Mouse (Mus musculus) megakaryocyte progenitor cell, adult 5-6 weeks (primary cell): ENCODE results near the gene Dync1i2. TPM values are rescaled to one million over a fixed set of nuclear protein-coding genes. Genes with fewer than 3 reads are reported as not detected.
A peak's percentile ranks its signal among the peaks of the same experiment; 100 is the strongest.

Source experiments
- ATAC-seq: replicated peaks from 2 replicates; pipeline ENCODE4 v1.8.0; 2016; ENCODE audit warnings: mild to moderate bottlenecking, moderate TSS enrichment, inconsistent platforms; ENCODE audit not compliant: poor library complexity
- total RNA-seq, 2 experiments: library from RNA; stranded (forward) in 1 of 2; stranded (reverse) in 1 of 2; fragments of 157-497, 149-512 nt in 1 of 2; fragments of 200-1000 nt in 1 of 2; gene quantifications; 2 replicates each; pipeline versions ENCODE4 v1.2.3 to v1.2.4; 2015 to 2017

Gene Dync1i2
- total RNA-seq, 2 experiments from 2014 or later = 75.0 to 104 TPM

DNA sequence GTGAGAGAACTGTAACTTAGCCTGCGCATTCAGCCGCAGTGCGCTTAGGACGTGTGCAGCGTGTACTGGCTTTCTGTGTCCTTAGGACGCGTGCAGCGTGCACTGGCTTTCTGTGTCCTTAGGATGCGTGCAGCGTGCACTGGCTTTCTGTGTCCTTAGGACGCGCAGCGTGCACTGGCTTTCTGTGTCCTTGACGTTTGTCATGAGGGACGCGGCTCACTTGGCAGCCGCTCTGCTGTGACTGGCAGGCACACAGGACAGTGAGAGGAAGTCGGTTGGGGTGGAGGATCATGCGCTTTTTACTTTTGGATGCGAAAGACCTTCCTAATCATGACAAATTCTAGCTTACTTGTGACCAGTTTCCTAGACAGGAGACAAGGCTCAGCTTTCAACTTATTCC, 53.1 kb downstream of the Dync1i2 start:
- ATAC-seq = no peak

DNA sequence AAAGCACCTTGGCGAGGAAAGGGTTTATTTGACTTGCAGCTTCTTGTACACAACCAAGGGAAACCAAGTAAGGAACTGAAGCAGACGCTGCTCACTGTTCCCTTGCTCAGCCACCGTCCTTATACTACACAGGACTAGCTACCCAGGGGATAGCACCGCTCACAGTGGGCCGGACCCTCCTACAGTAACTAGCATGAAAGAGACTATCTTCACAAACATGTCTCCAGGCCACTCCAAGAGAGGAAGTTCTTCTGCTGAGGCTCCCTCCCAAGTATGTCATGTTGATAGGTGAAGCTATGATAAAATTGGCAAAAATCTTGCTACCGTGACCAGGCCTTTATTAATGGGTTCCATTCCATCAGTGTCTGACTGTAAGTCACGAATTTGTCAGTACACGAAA, 57.2 kb downstream of the Dync1i2 start:
- no peak for ATAC-seq

DNA sequence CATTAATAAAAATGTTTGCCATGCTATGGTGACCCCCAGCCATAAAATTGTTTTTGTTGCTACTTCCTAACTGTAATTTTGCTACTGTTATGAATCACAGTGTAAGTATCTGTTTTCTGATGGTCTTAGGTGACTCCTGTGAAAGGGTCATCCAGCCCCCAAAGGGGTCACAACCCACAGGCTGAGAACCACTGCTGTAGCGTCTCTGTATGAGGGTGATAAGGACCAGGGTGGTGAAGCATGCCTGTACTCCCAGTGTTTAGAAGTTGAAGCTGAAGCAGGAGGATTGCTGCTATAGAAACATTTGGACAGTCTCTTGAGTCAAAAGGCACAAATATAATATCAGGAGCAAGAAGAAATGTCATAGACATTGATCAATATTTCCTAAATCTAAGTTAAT, 57.8 kb downstream of the Dync1i2 start:
- ATAC-seq = no peak

DNA sequence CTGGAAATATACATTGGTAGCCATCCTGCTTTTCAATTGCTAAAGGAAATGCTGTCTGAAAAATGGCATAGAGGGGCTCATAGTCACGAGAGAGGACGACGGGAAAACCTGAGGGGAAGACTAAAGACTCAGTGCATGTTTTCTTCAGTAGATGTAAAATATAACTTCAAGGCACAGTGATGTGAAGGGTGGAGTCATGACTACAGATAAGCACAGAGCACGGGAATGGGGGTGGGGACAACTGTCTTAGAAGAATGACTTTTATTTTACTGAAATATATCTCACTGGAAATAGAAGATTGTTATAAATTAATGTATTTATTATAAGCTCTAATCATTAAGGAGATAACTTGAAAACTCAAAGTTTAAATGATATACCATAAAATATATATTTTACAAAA, 58.6 kb downstream of the Dync1i2 start:
- ATAC-seq = peak; percentile 61

DNA sequence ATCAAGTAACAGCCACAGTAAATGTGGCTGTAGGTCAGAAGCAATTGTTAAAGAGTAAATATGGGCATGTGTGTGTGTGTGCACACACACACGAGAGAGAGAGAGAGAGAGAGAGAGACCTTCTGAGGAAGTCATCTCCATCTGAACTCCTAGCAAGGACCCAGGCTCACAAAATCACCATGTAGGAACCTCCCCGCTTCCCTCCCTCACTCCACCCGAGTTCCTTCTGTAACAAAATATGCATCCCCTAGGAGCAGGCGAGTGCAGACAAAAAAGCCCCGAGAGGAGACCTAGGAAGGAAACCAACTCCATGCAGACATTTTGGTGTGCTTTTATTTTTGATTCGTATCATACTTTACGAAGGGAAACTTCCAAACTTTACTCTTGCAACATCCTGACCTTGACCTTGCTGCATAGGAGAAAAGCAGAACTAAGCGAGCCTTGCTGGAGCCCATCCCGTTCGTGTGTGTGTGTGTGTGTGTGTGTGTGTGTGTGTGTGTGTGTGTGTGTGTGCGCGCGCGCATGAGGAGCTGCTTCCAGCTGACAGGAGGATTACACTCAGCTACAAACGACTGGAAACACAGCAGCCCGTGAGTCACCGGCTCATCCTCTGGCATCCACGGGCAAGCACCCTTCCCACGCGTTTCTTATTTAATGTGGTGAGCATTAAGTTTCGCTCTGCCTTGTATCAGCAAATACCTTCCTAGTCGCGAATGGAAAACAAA, 62.6 kb downstream of the Dync1i2 start:
- ATAC-seq = peak; percentile 80

DNA sequence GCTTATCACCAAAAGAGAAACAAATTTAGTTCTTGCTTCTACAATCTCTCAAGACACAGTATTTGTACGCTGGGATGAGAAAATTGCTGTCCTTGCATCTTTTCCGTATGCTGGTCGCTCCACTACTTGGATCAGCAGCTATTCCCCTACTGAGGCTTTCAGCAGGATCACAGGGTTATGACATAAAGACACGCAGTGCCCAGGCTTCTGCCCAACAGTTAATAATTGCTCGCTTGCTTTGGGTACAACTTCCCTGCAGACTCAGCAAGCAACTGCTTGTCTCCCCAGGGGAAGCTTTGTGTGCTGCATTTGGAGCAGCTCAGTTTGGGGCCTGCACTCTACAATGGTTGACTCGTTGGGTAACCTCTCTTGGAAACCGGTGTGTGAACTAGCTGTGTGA, 64.2 kb downstream of the Dync1i2 start:
- no peak for ATAC-seq

DNA sequence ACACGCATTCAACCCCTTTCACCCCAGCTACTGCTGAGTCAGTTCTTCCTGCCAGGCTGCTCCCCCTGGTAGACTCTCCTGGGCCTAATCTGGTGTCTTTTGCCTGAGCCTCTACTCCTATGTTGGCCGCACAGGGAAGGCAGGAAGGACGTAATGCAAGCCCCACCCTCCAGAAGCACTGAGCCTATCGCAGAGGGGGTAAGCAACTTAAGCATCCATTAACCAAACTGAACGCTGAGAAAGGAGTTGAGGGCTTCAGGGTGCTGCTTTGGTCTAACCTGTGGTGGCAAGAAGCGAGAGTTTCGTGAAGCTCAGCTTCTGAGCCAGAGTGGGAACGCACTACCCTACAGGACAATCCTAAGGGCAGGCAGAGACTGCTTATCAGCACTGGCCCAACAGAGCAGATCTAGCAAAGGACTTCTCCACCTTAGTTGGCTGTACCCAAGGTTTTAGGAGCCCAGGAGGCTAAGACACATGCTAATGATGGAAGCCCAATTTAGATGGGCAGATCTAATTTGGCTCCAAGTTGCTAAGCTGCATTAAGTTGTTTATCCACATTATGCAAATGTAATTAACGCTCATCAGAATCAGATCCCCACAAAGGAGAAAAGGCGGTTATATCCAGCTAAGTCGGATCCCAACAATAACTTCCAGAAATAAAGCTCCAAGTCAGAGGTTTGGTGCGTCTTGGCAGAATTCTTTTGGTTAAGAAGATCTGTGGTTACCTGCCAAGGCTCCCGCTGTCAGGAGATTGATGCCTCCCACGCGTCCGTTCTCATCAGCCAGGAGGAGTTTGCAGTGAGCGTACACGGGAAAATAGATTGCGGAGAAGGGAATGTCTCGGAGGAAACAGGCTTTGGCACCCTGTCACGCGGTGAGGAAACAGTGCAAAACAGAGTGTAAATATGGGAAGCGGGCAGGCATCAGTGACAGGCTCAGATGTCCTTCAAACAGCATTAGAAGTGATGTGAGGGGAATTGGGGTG, 67.6 kb downstream of the Dync1i2 start:
- ATAC-seq = no peak

DNA sequence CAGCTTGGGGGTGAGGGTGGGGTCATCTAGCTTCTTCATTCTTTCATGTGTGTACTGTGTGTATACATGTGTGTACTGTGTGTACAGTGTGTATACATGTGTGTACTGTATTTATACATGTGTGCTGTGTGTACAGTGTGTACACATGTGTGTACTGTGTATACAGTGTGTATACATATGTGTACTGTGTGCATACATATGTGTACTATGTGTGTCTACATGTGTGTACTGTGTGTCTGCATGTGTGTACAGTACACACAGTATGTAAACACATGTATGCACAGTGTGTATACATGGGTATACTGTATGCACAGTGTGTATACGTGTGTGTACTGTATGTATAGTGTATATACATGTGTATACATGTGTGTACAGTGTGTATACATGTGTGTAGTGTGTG, 70.5 kb downstream of the Dync1i2 start:
- no peak for ATAC-seq

DNA sequence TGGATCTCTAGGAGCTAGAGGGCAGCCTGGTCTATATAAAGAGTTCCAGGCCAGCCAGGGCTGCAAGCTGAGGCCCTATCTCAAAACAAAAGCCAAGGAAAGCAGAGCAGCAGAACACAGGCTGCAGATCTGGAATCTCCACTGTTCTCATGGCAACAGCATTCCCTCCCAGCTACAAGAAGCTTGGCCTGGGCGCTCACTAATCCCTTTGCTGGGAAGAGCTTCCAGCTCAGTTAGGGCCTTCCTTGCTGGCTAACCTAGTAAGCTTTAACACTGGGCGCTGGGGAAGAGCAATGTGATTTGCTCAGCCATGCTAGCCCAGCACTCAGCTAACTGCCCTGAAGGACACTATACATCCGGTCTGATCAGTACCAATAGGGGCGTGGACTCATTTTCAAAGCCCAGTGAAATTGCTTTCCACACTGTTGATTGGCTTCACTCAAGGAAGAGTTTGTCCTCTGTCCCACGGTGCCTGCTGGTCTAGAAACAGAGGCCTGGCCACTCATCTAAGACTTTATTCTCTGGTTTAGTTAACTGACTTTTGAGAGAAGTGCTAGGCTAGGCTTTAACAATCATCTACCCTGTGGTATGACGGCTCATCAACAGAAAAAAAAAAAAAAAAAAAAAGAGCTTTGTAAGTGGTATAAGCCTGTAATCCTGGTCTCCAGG, 78.7 kb downstream of the Dync1i2 start:
- ATAC-seq = no peak

DNA sequence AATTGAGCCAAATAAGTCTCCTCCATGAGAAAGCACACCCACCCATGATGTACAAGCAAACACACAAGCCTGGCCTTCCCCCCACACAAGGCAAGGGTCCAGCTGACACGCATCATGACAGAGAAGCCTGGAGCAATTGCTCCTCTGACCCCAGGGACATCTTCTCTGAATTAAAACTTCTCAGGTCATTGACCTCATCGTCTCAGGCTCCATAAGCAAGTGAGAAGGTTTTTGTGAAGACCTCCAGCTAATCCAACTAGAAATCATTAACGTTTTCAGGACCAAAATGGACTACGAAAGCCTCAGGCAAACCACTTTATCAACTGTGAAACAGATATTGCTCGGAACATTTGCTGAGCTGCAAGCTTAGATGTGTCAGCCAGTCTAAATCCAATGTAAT, 80.1 kb downstream of the Dync1i2 start:
- ATAC-seq = no peak

DNA sequence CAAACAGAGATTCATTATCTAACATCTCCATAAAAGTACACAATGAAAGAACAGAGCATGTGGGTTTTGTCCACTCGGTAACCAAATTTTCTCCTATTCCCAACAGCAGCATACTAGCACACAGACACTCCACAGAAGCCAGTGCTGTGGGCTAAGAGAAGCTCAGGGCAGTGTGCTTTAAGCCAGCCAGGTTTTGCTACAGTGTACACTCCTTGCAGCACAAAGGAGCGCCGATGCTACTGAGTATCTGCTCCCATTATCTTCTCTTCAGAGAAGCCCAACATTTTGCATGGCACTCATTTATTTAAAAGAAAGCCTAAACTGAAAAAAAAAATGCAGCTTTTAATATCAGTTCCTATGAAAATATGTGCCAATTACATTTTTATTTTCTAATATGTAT, 82.5 kb downstream of the Dync1i2 start:
- ATAC-seq = no peak

DNA sequence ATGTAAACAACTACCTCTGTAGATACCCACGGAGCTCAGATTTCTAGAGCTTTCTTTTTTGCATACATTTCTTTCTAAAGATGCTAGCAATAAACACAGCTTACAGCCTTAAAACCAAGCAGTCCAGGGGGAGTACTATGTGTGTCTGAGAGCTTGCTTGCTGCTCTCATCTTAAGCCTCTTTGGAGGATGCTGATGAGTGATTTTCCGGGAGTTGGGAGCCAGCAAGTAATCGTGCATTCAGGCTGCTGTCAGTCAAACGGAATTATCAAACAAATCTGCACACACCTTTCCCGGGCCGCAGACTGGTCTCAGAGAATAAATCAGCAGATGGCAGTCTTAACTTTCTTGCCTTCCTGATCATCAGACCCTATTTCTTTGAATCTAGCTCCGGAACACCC, 83.0 kb downstream of the Dync1i2 start:
- ATAC-seq = no peak

DNA sequence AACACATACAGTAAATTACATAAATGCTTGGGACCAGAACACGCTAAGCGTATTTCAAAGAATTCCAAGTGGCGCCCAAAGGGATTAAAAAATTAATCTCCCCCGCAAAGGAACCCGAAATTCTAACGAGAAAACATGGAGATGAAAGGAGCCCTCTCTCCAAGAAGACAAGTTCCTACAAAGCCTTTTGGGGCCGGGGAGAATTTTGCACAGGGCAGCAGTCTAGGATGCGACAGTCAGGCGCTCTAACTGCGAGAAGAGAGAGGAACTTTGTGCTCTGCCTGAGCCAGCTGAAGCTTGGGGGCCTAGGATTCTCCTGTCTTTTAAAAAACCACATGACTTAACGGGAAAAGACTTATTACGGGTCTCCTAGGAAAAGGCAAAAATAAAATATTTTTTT, 84.3 kb downstream of the Dync1i2 start:
- no peak for ATAC-seq

DNA sequence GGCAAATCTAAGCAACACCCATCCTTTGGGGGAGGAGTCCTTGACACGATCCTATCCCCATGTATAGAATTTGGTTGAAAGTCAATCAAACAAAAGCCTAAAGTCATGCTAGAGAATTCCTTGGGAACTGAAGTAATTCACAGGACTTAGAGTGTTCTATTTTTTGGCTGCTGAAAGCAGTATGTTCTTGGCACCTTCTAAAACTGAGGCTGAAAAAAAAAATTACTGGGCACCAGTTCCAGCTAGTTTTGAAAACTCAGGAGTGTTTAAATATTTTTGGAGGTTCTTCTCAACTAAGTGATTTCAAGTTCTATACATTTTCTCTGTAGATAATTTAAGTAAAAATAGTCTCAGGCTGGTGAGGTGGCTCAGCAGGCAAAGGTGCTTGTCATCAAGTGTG, 86.0 kb downstream of the Dync1i2 start:
- no peak for ATAC-seq

DNA sequence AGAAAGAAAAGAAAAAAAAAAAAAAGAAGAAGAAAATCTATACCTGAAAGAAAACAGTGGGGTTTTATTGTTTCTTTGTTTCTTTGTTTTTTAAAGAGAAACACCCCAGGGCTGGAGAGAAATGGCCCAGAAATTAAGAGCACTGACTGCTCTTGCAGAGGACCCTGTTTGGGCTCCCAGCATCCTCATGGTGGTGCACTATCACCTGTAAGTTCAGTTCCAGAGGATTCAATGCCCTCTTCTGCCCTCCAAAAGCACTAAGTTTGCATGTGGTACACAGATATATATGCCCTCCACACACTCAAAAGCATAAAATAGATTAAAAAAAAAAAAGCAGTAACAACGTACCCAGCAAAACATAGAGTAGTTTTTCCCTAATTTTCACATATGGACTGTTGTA, 87.2 kb downstream of the Dync1i2 start:
- ATAC-seq = no peak

DNA sequence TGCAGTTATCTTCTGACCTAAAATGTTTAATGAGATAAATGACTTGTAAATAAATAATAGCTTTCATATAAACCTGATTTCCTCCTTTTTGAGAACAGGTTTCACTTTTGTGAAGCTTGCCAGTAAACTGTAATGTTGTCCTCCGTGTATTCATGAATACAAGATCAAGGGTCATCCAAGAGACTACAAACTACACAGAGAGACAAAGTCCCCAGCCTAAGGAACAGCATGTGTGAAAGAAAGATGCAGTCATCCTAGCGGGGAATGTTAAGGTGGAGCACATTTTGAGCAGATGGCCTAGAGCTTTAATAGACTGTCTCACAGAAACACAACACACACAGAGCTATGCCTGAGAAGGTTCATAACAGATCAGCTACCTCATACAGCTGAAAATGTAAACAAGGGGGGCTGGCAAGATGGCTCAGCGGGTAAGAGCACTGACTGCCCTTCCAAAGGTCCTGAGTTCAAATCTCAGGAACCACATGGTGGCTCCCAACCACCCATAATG, 90.7 kb downstream of the Dync1i2 start:
- ATAC-seq = no peak

DNA sequence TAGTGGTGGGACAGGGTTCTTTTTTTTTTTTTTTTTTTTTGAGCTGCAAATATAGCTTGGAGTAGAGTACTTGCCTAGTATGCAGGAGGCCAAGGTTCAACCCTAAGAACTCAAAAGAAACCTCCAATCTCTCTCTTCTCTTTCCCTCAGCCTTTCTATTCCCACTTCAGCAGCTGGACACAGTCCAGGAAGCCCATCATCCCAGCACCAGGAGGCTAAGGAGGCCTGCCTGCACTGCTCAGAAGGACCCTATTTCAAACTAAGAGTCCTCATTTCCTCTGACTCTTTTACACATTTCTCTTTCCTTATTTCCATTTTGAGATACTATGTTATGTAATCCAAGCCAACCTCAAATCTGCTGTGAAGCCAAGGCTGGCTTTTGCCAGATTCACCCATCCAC, 91.7 kb downstream of the Dync1i2 start:
- peak; percentile 26; the same call in 1 of the 2 replicates for ATAC-seq

DNA sequence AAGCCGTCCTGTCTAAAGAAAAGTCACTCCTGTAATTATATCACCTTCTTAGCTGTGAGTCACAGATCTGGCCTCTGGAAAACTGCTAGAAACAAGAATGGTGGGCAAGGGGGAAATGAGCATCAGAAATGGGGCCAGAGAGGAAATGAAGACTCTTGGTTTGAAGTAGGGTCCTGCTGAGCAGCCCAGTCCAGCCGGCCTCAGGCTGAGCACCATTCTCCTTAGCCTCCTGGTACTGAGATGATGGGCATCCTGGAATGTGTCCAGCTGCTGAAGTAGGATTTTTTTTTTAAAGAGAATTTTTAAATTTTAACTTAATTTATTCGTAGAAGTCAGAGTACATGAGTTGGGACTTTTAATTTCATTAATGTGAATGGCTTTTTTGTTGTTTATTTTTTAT, 93.3 kb downstream of the Dync1i2 start:
- no peak for ATAC-seq

DNA sequence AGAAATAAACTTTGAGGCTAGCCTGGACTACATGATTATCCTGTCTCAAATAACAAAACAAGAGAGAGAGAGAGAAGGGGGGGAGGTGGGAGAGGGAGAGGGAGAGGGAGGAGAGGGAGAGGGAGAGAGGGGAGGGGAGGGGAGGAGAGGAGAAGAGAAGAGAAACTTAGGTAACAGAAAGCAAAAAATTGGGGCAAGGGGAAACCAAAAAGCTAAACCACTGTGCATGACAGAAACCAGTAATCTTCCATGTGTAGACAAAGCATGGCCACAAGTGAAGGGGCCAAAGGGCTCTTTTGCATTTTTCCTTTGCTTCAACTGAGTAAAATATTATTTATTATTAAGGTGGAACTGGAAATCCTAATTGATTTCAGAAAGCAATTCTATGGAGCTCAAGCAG, 94.9 kb downstream of the Dync1i2 start:
- ATAC-seq = no peak

DNA sequence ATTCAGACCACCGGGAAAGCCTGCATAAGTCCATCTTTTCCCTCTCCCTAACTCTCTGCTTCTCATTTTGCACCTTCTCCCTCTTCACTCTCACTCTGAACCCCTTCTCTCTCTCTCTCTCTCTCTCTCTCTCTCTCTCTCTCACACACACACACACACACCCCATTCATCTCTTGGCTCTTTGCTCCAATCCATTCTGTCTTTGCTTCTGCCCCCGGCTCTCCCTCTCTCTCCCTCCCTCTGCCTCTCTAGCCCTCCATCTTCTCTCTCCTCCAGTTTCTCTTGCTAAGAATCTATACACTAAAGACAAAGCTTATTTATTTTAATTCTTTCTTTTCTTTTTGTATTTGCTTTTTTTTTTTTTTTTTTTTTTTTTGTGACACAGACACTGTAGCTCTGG, 98.2 kb downstream of the Dync1i2 start:
- no peak for ATAC-seq

DNA sequence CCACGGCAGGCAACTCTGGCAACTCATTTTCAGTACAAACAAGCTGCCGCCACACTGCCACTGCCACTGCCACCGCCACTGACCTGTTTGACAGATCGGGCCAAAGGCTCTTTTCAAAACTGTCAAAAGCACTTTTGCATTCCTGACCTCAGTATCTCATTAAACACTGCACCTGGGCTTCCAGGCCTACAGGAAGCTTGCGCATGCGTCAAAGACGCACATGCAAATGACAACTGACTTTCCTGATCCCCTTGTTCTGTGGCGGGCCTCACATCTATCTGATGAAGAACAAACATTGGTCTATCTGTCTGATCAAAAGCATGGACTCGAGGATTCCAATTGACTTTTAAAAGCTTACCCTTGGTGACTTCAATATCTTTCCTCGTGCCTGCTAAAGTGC, 100.6 kb downstream of the Dync1i2 start:
- ATAC-seq = no peak
